Mouse (Mus musculus) mammary gland, adult 2 months (tissue): ENCODE data around the gene Gm10228. TPM values are rescaled to one million over a fixed set of nuclear protein-coding genes. Genes with fewer than 3 reads are reported as not detected.

Experiments
- polyA plus RNA-seq: library from polyadenylated mRNA; depleted of rRNA; stranded (reverse); fragments of >200 nt; gene quantifications from 2 replicates; pipeline ENCODE4 v1.2.3, GENCODE M21; 2012; ENCODE audit warnings: low replicate concordance; rRNA removed

Gene Gm10228
- polyA plus RNA-seq, result not detected in 2 replicates

GRCm38 (mm10) chr16:89041372-89041771 is at the start of gene Gm10228:
Gene Gm10228, minus strand, starts transcription at chr16:89041472.

GRCm38 (mm10) chr16:89063902-89064301 is 22.6 kb upstream of the Gm10228 start, which contains the start of gene 1110025L11Rik:
Gene 1110025L11Rik, minus strand, starts transcription at chr16:89064002.

GRCm38 (mm10) chr16:89047783-89048182 is 6.5 kb upstream of the Gm10228 start, which contains the start of gene Krtap6-5:
Gene Krtap6-5, minus strand, starts transcription at chr16:89047883.

DNA sequence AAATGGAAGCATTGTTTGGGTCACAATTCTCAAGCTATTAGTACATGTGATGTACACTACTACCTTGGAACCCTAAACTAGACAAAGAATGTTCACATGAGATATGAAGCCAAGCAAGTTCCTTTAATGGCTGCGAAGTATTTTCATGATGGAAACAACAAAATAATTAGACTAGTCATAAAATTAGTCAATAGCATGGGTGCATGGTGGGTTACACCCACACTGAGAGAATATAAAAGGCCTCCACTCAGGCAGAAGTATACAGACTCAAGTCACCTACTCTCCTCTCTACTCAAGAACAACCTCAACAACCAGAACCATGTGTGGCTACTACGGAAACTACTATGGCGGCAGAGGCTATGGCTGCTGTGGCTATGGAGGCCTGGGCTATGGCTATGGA is 9.9 kb downstream of the Gm10228 start, which contains the start of gene Krtap6-1:
Gene Krtap6-1 (plus strand): TSS at position 301 of the 400 bp plus-strand sequence.

DNA sequence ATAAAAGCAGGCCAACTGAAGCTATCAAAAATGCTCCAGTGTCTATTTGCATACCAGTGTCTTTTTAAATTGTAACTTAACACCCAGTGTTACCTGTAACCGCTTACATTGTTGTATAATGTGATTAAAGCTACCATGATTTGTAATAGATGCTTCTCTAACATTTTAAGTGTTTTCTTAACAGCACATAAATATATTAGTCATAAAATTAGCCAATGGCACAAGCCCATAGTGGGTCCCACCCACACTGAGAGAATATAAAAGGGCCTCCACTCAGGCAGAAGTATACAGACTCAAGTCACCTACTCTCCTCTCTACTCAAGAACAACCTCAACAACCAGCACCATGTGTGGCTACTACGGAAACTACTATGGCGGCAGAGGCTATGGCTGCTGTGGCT is 26.3 kb downstream of the Gm10228 start, which contains the start of gene Gm10229:
Gene Gm10229 (plus strand): TSS at position 301 of the 400 bp plus-strand sequence.

DNA sequence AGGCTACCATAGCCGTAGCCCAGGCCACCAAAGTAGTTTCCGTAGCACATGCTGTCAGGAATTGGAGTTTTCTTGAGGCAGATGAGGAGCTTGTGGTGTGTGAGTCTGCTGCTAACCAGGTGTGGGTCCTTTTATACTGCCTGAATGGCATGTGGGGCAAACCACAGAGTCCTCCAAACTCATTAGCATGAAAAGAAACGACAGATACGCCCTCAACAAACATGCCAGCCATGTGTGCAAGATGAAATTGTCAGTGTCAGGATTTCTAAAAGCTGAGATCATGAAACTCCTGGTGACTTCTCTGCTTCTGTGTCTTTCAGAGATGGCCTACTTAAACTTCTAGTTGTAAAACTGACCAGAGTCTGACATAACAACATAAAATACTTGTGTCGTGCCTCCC is 30.6 kb downstream of the Gm10228 start, which contains the start of gene Krtap22-2:
Gene Krtap22-2 (minus strand): TSS at position 101 of the 400 bp plus-strand sequence.

Other genes starting within 250 kb of the Gm10228 start
- gene Gm20741, start 229.3 kb downstream of the Gm10228 start, polyA plus RNA-seq, result not detected in 2 replicates
- gene Krtap15, start 221.3 kb downstream of the Gm10228 start, polyA plus RNA-seq, result not detected in 2 replicates
- gene Krtap14, start 215.3 kb downstream of the Gm10228 start, polyA plus RNA-seq, result not detected in 2 replicates
- gene Krtap19-1, start 172.1 kb downstream of the Gm10228 start, polyA plus RNA-seq, result not detected in 2 replicates
- not detected in 2 replicates for gene Krtap19-2, start 167.2 kb downstream of the Gm10228 start, polyA plus RNA-seq
- not detected in 2 replicates for gene Krtap19-3, start 163.4 kb downstream of the Gm10228 start, polyA plus RNA-seq
- gene Krtap19-4, start 156.4 kb downstream of the Gm10228 start, polyA plus RNA-seq, result not detected in 2 replicates
- gene Krtap19-5, start 145.0 kb downstream of the Gm10228 start, polyA plus RNA-seq, result not detected in 2 replicates
- not detected in 2 replicates for gene Krtap19-9b, start 109.2 kb downstream of the Gm10228 start, polyA plus RNA-seq
- gene Krtap16-3, start 78.6 kb downstream of the Gm10228 start, polyA plus RNA-seq, result not detected in 2 replicates
- gene Krtap22-2, start 30.7 kb downstream of the Gm10228 start, polyA plus RNA-seq, result not detected in 2 replicates
- not detected in 2 replicates for gene Gm10229, start 26.2 kb downstream of the Gm10228 start, polyA plus RNA-seq
- not detected in 2 replicates for gene Krtap6-1, start 9.8 kb downstream of the Gm10228 start, polyA plus RNA-seq
- not detected in 2 replicates for gene Krtap6-5, start 6.4 kb upstream of the Gm10228 start, polyA plus RNA-seq
- gene 1110025L11Rik, start 22.5 kb upstream of the Gm10228 start, polyA plus RNA-seq, result not detected in 2 replicates
- gene Krtap6-3, start 42.5 kb upstream of the Gm10228 start, polyA plus RNA-seq, result not detected in 2 replicates
- not detected in 2 replicates for gene Gm6358, start 99.4 kb upstream of the Gm10228 start, polyA plus RNA-seq
- not detected in 2 replicates for gene Gm10061, start 109.6 kb upstream of the Gm10228 start, polyA plus RNA-seq
- gene Gm9789, start 116.5 kb upstream of the Gm10228 start, polyA plus RNA-seq, result not detected in 2 replicates
- gene Gm7735, start 128.0 kb upstream of the Gm10228 start, polyA plus RNA-seq, result not detected in 2 replicates
- not detected in 2 replicates for gene 1110057P08Rik, start 133.3 kb upstream of the Gm10228 start, polyA plus RNA-seq
- gene Krtap20-2, start 164.4 kb upstream of the Gm10228 start, polyA plus RNA-seq, result not detected in 2 replicates